Mouse (Mus musculus): ENCODE results near the gene Slc35d2. TPM values are rescaled to one million over a fixed set of nuclear protein-coding genes. Genes with fewer than 3 reads are reported as not detected.
"Not testable (repeated sequence)": the region's sequence is repeated elsewhere in the genome, so short reads cannot be mapped to it uniquely, and the experiment has no call there.

The Slc35d2 gene
- polyA plus RNA-seq, 1 experiment from 2014 or later = 1.8 TPM

- 41% methylated on average over 1 of the region's 1 CpGs for WGBS
- Histone ChIP-seq H3K4me2 (ENCODE audit: low read length) (no peak overlapping the region), H3K36me3 (ENCODE audit: control insufficient read depth, insufficient read depth, low read length) (no peaks in the 10 kb centered on the region), H3K27ac (replicated peaks; ENCODE audit: low read depth, low read length) (no peak overlapping the region), H3K9ac (replicated peaks; ENCODE audit: low read length) (no peak overlapping the region), H3K27me3 (ENCODE audit: control insufficient read depth, insufficient read depth, low read length) (no peaks in the 10 kb centered on the region), H3K9me3 (ENCODE audit: control insufficient read depth, low read length) (no peaks in the 10 kb centered on the region), H3K4me1 (ENCODE audit: control insufficient read depth, insufficient read depth, low read length) (no peaks in the 10 kb centered on the region), H3K4me3 (replicated peaks; ENCODE audit: low read depth, low read length) (no peak overlapping the region)
- no peak for ATAC-seq (ENCODE audit: low FRiP score, low TSS enrichment)
- no peak for DNase-seq
These were observed 75.2 kb downstream of the Slc35d2 start for GRCm38 (mm10) chr13:64053959-64054358.

GRCm38 (mm10) chr13:64052281-64052680, 76.9 kb downstream of the Slc35d2 start:
- H3K4me3 ChIP-seq (replicated peaks; ENCODE audit: low read depth, low read length); DNase-seq; H3K4me2 ChIP-seq (ENCODE audit: low read length); H3K27me3 ChIP-seq (ENCODE audit: control insufficient read depth, insufficient read depth, low read length); H3K9me3 ChIP-seq (ENCODE audit: control insufficient read depth, low read length); H3K27ac ChIP-seq (replicated peaks; ENCODE audit: low read depth, low read length); ATAC-seq (ENCODE audit: low FRiP score, low TSS enrichment); H3K36me3 ChIP-seq (ENCODE audit: control insufficient read depth, insufficient read depth, low read length); H3K9ac ChIP-seq (replicated peaks; ENCODE audit: low read length); H3K4me1 ChIP-seq (ENCODE audit: control insufficient read depth, insufficient read depth, low read length): not testable (repeated sequence)
- WGBS = 90% methylated on average over 2 of the region's 2 CpGs

- Histone ChIP-seq H3K9me3 (ENCODE audit: control insufficient read depth, low read length) (no peaks in the 10 kb centered on the region), H3K9ac (replicated peaks; ENCODE audit: low read length) (no peak overlapping the region), H3K4me2 (ENCODE audit: low read length) (no peak overlapping the region), H3K4me3 (replicated peaks; ENCODE audit: low read depth, low read length) (no peak overlapping the region), H3K4me1 (ENCODE audit: control insufficient read depth, insufficient read depth, low read length) (no peaks in the 10 kb centered on the region), H3K27me3 (ENCODE audit: control insufficient read depth, insufficient read depth, low read length) (no peaks in the 10 kb centered on the region), H3K36me3 (ENCODE audit: control insufficient read depth, insufficient read depth, low read length) (no peaks in the 10 kb centered on the region), H3K27ac (replicated peaks; ENCODE audit: low read depth, low read length) (no peak overlapping the region)
- ATAC-seq (ENCODE audit: low FRiP score, low TSS enrichment) (no peak), DNase-seq (peak; percentile 20)
- WGBS = 60% methylated on average over 4 of the region's 4 CpGs
These were observed 78.3 kb downstream of the Slc35d2 start for GRCm38 (mm10) chr13:64050895-64051294.

GRCm38 (mm10) chr13:64049535-64049934, 79.6 kb downstream of the Slc35d2 start:
- no peak for ATAC-seq (ENCODE audit: low FRiP score, low TSS enrichment)
- Histone ChIP-seq H3K9ac (replicated peaks; ENCODE audit: low read length) (no peak overlapping the region), H3K36me3 (ENCODE audit: control insufficient read depth, insufficient read depth, low read length) (no peaks in the 10 kb centered on the region), H3K4me2 (ENCODE audit: low read length) (no peak overlapping the region), H3K27ac (replicated peaks; ENCODE audit: low read depth, low read length) (no peak overlapping the region), H3K4me3 (replicated peaks; ENCODE audit: low read depth, low read length) (no peak overlapping the region), H3K4me1 (ENCODE audit: control insufficient read depth, insufficient read depth, low read length) (no peaks in the 10 kb centered on the region), H3K27me3 (ENCODE audit: control insufficient read depth, insufficient read depth, low read length) (no peaks in the 10 kb centered on the region), H3K9me3 (ENCODE audit: control insufficient read depth, low read length) (no peaks in the 10 kb centered on the region)
- DNase-seq = no peak

GRCm38 (mm10) chr13:64048467-64048866, 80.7 kb downstream of the Slc35d2 start:
- Histone ChIP-seq H3K27ac (replicated peaks; ENCODE audit: low read depth, low read length) (no peak overlapping the region), H3K4me2 (ENCODE audit: low read length) (no peak overlapping the region), H3K36me3 (ENCODE audit: control insufficient read depth, insufficient read depth, low read length) (no peaks in the 10 kb centered on the region), H3K9me3 (ENCODE audit: control insufficient read depth, low read length) (no peaks in the 10 kb centered on the region), H3K4me3 (replicated peaks; ENCODE audit: low read depth, low read length) (no peak overlapping the region), H3K27me3 (ENCODE audit: control insufficient read depth, insufficient read depth, low read length) (no peaks in the 10 kb centered on the region), H3K9ac (replicated peaks; ENCODE audit: low read length) (no peak overlapping the region), H3K4me1 (ENCODE audit: control insufficient read depth, insufficient read depth, low read length) (no peaks in the 10 kb centered on the region)
- DNase-seq = no peak
- WGBS = 90% methylated on average over 2 of the region's 2 CpGs
- no peak for ATAC-seq (ENCODE audit: low FRiP score, low TSS enrichment)

Other genes starting within 250 kb of the Slc35d2 start
- gene Hsd17b3, start 40.1 kb downstream of the Slc35d2 start, polyA plus RNA-seq (2014; fragmentation: Nextera tagmentation; extraction: Ambion mirVana) = not detected in 2 replicates
- gene Zfp367, start 23.8 kb upstream of the Slc35d2 start, polyA plus RNA-seq (2014; fragmentation: Nextera tagmentation; extraction: Ambion mirVana) = 4.2 and 7.2 TPM in 2 replicates
- 34.7 and 36.5 TPM in 2 replicates for gene Habp4, start 32.5 kb upstream of the Slc35d2 start, polyA plus RNA-seq (2014; fragmentation: Nextera tagmentation; extraction: Ambion mirVana)
- 1.9 and 3.7 TPM in 2 replicates for gene Cdc14b, start 145.9 kb upstream of the Slc35d2 start, polyA plus RNA-seq (2014; fragmentation: Nextera tagmentation; extraction: Ambion mirVana)
- 9.1 and 11.1 TPM in 2 replicates for gene Aaed1, start 183.3 kb upstream of the Slc35d2 start, polyA plus RNA-seq (2014; fragmentation: Nextera tagmentation; extraction: Ambion mirVana)
- 117 and 130 TPM in 2 replicates for gene Ctsl, start 241.5 kb upstream of the Slc35d2 start, polyA plus RNA-seq (2014; fragmentation: Nextera tagmentation; extraction: Ambion mirVana)

Measured in midbrain, embryonic 14.5 days (tissue).